In genomic region chr8:125337444-125338077, GRCm38 (mm10) we compare ENCODE assay signal across 10 mouse cellular contexts.
DNase-seq lines count a peak whose midpoint lies in the region; ATAC-seq and TF ChIP-seq lines count a peak whose summit lies in the region.
"Had no signal": no experiment of that assay in that cellular context is flagged by ENCODE, and none has a peak within 500 bp of the region (broad histone marks: within the 10 kb centered on the region; RNA-seq: fewer than 3 reads in every experiment).

No protein-coding gene starts in this region.

- H3K9me3 ChIP-seq in kidney, embryonic 15.5 days (replicated peaks), result no peaks in the 10 kb centered on the region
- H3K9me3 ChIP-seq in hindbrain, postnatal 0 days (ENCODE audit: low read length), result no peaks in the 10 kb centered on the region
- H3K9me3 ChIP-seq: hindbrain, embryonic 12.5 days had no signal

- TF ChIP-seq CTCF in hindbrain, postnatal 0 days (IDR thresholded peaks at IDR 0.05; ENCODE audit: low read depth), result no peak

- 16% methylated on average over 18 of the region's 18 CpGs for WGBS in kidney, embryonic 15.5 days
- WGBS in hindbrain, postnatal 0 days, result 67% methylated on average over 18 of the region's 18 CpGs

- H3K27me3 ChIP-seq in kidney, embryonic 15.5 days, result peaks cover 10% of the 10 kb centered on the region
- H3K27me3 ChIP-seq in hindbrain, postnatal 0 days (ENCODE audit: insufficient read depth, low read length), result no peaks in the 10 kb centered on the region

- no peak for DNase-seq in kidney, postnatal 36 days
- DNase-seq in natural killer cell, adult 2 months (ENCODE audit: low spot score in 2 of 2), result peak; percentile 6 to 35
- DNase-seq in hindbrain, postnatal 0 days (ENCODE audit: low spot score), result no peak
- DNase-seq: cerebellum, postnatal 25 days had no signal

- peak overlapping the region; percentile 14; the same call in 1 of the 2 replicates for H3K27ac ChIP-seq in kidney, embryonic 15.5 days
- no peak overlapping the region for H3K27ac ChIP-seq in hindbrain, postnatal 0 days
- H3K27ac ChIP-seq: hindbrain, embryonic 12.5 days; macrophage had no signal

- no peak overlapping the region for H3K4me3 ChIP-seq in kidney, embryonic 15.5 days (replicated peaks)
- no peak overlapping the region for H3K4me3 ChIP-seq in hindbrain, postnatal 0 days (ENCODE audit: low read length)
- H3K4me3 ChIP-seq: hindbrain, embryonic 12.5 days had no signal

- peak overlapping the region; percentile 29 for H3K4me2 ChIP-seq in kidney, embryonic 15.5 days
- H3K4me2 ChIP-seq in hindbrain, postnatal 0 days (ENCODE audit: low read depth, low read length), result no peak overlapping the region
- H3K4me2 ChIP-seq: hindbrain, embryonic 12.5 days had no signal

- H3K4me1 ChIP-seq in kidney, embryonic 15.5 days, result peaks cover 51% of the 10 kb centered on the region
- H3K4me1 ChIP-seq in hindbrain, postnatal 0 days (ENCODE audit: insufficient read depth, low read length), result peaks cover 3% of the 10 kb centered on the region; the same call in 1 of the 2 replicates

- ATAC-seq in kidney, embryonic 15.5 days (replicated peaks; ENCODE audit: low FRiP score), result no peak
- peak; percentile 84 for ATAC-seq in CD4-positive, CD25-positive, alpha-beta regulatory T cell, adult 4 months
- peak; percentile 84 for ATAC-seq in activated CD4-positive, CD25-positive, alpha-beta regulatory T cell, adult 4 months
- no peak for ATAC-seq in megakaryocyte progenitor cell, adult 5-6 weeks (replicated peaks; ENCODE audit: poor library complexity)
- no peak for ATAC-seq in hindbrain, postnatal 0 days

- H3K36me3 ChIP-seq in kidney, embryonic 15.5 days, result no peaks in the 10 kb centered on the region
- H3K36me3 ChIP-seq in hindbrain, postnatal 0 days (ENCODE audit: insufficient read depth, low read length), result no peaks in the 10 kb centered on the region
- H3K36me3 ChIP-seq: hindbrain, embryonic 12.5 days had no signal

- no peak overlapping the region for H3K9ac ChIP-seq in kidney, embryonic 15.5 days
- H3K9ac ChIP-seq in hindbrain, postnatal 0 days (replicated peaks; ENCODE audit: low read length), result no peak overlapping the region
- H3K9ac ChIP-seq: hindbrain, embryonic 12.5 days had no signal

Comparison
In these comparisons a context has a peak if more than half of its experiments do, and no peak if none do; other contexts are left out.
1. ATAC-seq: peak in CD4-positive, CD25-positive, alpha-beta regulatory T cell, adult 4 months (single experiment) and activated CD4-positive, CD25-positive, alpha-beta regulatory T cell, adult 4 months (single experiment); none in kidney, embryonic 15.5 days (single experiment), megakaryocyte progenitor cell, adult 5-6 weeks (single experiment) and hindbrain, postnatal 0 days (single experiment).
2. DNase-seq: peak in natural killer cell, adult 2 months (2 of 2); none in kidney, postnatal 36 days (0 of 2) and hindbrain, postnatal 0 days (single experiment).